Mouse (Mus musculus) cerebellum, adult 2 months (tissue): ENCODE results near the gene Ppm1m. TPM values are rescaled to one million over a fixed set of nuclear protein-coding genes. Genes with fewer than 3 reads are reported as not detected.

Experiments used
- DNase-seq, 2 experiments: peaks; one replicate each; pipeline ENCODE4 v3.0.0; 2021
- H3K27ac ChIP-seq: fragments of 200-500 bp; 2 replicates; pipeline ENCODE4 v1.5.1; 2012; ENCODE audit warnings: low read length, control low read depth, inconsistent platforms; ENCODE audit not compliant: insufficient read depth
- H3K27me3 ChIP-seq: fragments of 200-500 bp; 2 replicates; pipeline ENCODE4 v1.6.1; 2012; ENCODE audit warnings: inconsistent platforms, mild to moderate bottlenecking, low read length, moderate library complexity; ENCODE audit not compliant: control insufficient read depth, insufficient read depth
- H3K4me1 ChIP-seq: fragments of 200-500 bp; 2 replicates; pipeline ENCODE4 v1.6.1; 2011; ENCODE audit warnings: low read length; ENCODE audit not compliant: control insufficient read depth, insufficient read depth
- H3K4me3 ChIP-seq: fragments of 200-500 bp; replicated peaks from 2 replicates; pipeline ENCODE3; 2011; ENCODE audit warnings: mild to moderate bottlenecking, low read depth, low read length, control low read depth; ENCODE audit not compliant: insufficient read depth
- CTCF ChIP-seq: fragments of 200-500 bp; IDR thresholded peaks from 2 replicates; pipeline ENCODE4 v1.5.1; 2011; ENCODE audit warnings: low read depth, mild to moderate bottlenecking, control low read depth, low read length, moderate library complexity, borderline replicate concordance; ENCODE audit not compliant: insufficient read depth
- POLR2A ChIP-seq: fragments of 200-500 bp; IDR thresholded peaks from 2 replicates; pipeline ENCODE4 v1.6.1; 2011; ENCODE audit warnings: low read length, control low read depth, borderline replicate concordance; ENCODE audit not compliant: insufficient read depth
- WGBS: fragments of 180-500 bp; shearing (Covaris S2); methylation state at CpG from one replicate; pipeline ENCODE4 v1.1.7; 2018; 5-methylcytosine and 5-hydroxymethylcytosine counted together
- polyA plus RNA-seq: library from polyadenylated mRNA; depleted of rRNA; stranded (reverse); fragments of >200 nt; gene quantifications from 2 replicates; pipeline ENCODE4 v1.2.3, GENCODE M21; 2012

The Ppm1m gene
- polyA plus RNA-seq, 1 experiment: 38.9 TPM

GRCm38 (mm10) chr9:106158037-106158491 is 41.5 kb downstream of the Ppm1m start, which contains the start of gene Glyctk:
Gene Glyctk (minus strand): TSS chr9:106158138.
- Histone ChIP-seq H3K27me3 (no peaks in the 10 kb centered on the region), H3K27ac (no peak within 1 kb of the TSS), H3K4me1 (peaks cover 8% of the 10 kb centered on the region), H3K4me3 (no peak within 1 kb of the TSS)
- 70% methylated on average over 6 of the region's 6 CpGs for WGBS
- no peak for DNase-seq
- TF ChIP-seq CTCF (no peak), POLR2A (no peak)

DNA sequence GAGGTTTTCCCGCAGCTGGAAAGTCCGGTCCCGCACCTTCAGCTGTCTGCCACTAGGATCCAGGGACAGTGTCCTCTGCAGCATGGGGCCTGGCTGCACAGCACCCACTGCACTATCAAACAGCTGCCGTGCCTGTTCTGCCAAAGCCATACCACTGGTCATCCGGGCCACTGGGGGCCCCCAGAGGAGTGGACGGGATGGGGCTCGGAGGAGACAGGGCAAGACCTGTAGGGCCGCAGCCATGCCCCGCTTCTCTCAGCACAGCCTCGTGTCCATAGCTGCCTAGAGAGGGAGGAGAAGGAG is 42.0 kb downstream of the Ppm1m start:
- 82% methylated on average over 10 of the region's 10 CpGs for WGBS
- Histone ChIP-seq H3K27me3 (no peaks in the 10 kb centered on the region), H3K4me3 (no peak overlapping the region), H3K27ac (no peak overlapping the region), H3K4me1 (peaks cover 8% of the 10 kb centered on the region)
- TF ChIP-seq POLR2A (no peak), CTCF (no peak)
- DNase-seq: no peak

GRCm38 (mm10) chr9:106156921-106157622 is 42.5 kb downstream of the Ppm1m start:
- 76% methylated on average over 21 of the region's 21 CpGs for WGBS
- H3K4me3 ChIP-seq: no peak overlapping the region
- TF ChIP-seq CTCF (no peak), POLR2A (no peak)
- H3K27me3 ChIP-seq: no peaks in the 10 kb centered on the region
- H3K4me1 ChIP-seq: peaks cover 8% of the 10 kb centered on the region
- no peak overlapping the region for H3K27ac ChIP-seq
- DNase-seq: no peak

- TF ChIP-seq CTCF (peak; percentile 61; the same call in 1 of the 2 replicates), POLR2A (no peak)
- peaks cover 8% of the 10 kb centered on the region for H3K4me1 ChIP-seq
- H3K27me3 ChIP-seq: no peaks in the 10 kb centered on the region
- peak; percentile 69 to 70 for DNase-seq
- no peak overlapping the region for H3K4me3 ChIP-seq
- no peak overlapping the region for H3K27ac ChIP-seq
- 34% methylated on average over 5 of the region's 5 CpGs for WGBS
Observed at GRCm38 (mm10) chr9:106156419-106156818, 43.1 kb downstream of the Ppm1m start.

GRCm38 (mm10) chr9:106154106-106154505 is 45.4 kb downstream of the Ppm1m start:
- no peaks in the 10 kb centered on the region for H3K27me3 ChIP-seq
- H3K27ac ChIP-seq: no peak overlapping the region
- peaks cover 11% of the 10 kb centered on the region for H3K4me1 ChIP-seq
- no peak overlapping the region for H3K4me3 ChIP-seq
- no peak for TF ChIP-seq CTCF
- TF ChIP-seq POLR2A: no peak
- 58% methylated on average over 9 of the region's 9 CpGs for WGBS
- peak; percentile 54 to 76 for DNase-seq

DNA sequence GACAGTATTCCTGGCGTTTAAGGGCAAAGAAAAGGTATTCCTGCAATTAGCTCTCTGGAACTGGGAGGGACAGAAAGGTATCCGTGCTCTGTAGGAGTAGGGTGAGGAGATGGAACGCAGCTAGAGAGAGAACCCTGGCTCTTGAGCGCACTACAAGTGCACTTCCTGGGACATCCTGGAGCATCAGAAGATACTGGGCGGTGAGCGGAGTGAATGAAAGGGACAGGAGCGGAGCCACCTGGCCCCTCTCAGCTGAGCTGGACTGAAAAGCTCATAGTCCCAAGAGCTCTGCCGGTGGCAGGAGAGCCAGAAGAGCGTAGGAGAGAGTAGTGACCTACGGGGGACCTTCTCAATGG is 50.2 kb downstream of the Ppm1m start:
- no peak for TF ChIP-seq POLR2A
- no peak for TF ChIP-seq CTCF
- no peaks in the 10 kb centered on the region for H3K27me3 ChIP-seq
- peak overlapping the region; percentile 35 for H3K4me3 ChIP-seq
- DNase-seq: no peak
- H3K4me1 ChIP-seq: peaks cover 11% of the 10 kb centered on the region
- WGBS: 15% methylated on average over 10 of the region's 10 CpGs
- no peak overlapping the region for H3K27ac ChIP-seq

DNA sequence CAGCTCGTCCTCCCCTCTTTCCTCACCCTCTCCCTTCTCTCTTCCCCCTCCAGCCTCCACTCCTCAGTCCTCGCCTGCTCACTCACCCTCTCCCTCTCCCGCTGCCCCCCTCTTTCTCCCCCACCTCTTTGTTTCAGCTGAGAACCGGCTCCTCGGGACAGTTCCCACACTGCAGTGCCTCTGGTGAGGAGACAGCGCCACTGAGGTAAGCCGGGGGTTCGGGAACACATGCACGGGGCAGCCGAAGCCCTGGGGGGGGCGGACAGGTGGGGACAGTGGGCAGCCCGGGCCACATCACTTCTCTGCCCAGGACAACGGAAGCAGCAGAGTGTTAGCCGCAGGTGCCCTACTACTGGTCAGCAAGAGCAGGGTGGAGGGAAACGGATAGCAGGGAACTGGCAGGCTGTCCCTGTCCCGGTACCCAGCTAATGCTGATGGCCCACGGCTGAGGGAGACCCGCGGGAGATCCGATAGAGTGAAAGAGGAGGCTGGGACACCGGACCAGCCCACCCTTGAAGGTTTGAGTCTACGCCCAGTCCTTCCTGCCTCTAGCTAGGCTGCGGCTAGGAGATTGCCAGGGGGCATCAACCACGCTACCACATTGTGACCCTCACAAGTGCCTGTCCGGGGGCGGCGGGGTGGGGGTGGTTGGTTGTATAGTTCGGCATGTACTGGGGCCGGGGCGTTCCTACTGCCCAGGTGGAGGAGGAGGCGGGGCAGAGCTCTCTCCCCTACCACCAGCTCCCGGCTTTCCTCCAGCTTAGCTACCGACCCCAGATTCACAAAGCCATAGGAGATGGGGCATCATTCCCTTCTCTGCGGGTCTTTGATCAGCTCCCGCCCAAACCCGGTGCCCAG is 50.8 kb downstream of the Ppm1m start:
- no peaks in the 10 kb centered on the region for H3K27me3 ChIP-seq
- TF ChIP-seq POLR2A (no peak), CTCF (no peak)
- WGBS: 2% methylated on average over 36 of the region's 36 CpGs
- peaks cover 5% of the 10 kb centered on the region for H3K4me1 ChIP-seq
- peak overlapping the region; percentile 35 for H3K4me3 ChIP-seq
- no peak overlapping the region for H3K27ac ChIP-seq
- DNase-seq: peak in 1 of 2 experiments; percentile 27

- Histone ChIP-seq H3K4me1 (peaks cover 3% of the 10 kb centered on the region; the same call in 1 of the 2 replicates), H3K4me3 (no peak overlapping the region), H3K27ac (no peak overlapping the region), H3K27me3 (no peaks in the 10 kb centered on the region)
- TF ChIP-seq POLR2A (no peak), CTCF (no peak)
- DNase-seq: no peak
- 43% methylated on average over 10 of the region's 10 CpGs for WGBS
Observed at GRCm38 (mm10) chr9:106147851-106148431, 51.6 kb downstream of the Ppm1m start.
